Mouse (Mus musculus): ENCODE results near the gene Foxi3. TPM values are rescaled to one million over a fixed set of nuclear protein-coding genes. Genes with fewer than 3 reads are reported as not detected.
A peak's percentile ranks its signal among the peaks of the same experiment; 100 is the strongest.

The Foxi3 gene
- not detected for total RNA-seq (2021)
- long read RNA-seq, experiment 1: 0 reads
- long read RNA-seq, experiment 2: 0 reads

DNA sequence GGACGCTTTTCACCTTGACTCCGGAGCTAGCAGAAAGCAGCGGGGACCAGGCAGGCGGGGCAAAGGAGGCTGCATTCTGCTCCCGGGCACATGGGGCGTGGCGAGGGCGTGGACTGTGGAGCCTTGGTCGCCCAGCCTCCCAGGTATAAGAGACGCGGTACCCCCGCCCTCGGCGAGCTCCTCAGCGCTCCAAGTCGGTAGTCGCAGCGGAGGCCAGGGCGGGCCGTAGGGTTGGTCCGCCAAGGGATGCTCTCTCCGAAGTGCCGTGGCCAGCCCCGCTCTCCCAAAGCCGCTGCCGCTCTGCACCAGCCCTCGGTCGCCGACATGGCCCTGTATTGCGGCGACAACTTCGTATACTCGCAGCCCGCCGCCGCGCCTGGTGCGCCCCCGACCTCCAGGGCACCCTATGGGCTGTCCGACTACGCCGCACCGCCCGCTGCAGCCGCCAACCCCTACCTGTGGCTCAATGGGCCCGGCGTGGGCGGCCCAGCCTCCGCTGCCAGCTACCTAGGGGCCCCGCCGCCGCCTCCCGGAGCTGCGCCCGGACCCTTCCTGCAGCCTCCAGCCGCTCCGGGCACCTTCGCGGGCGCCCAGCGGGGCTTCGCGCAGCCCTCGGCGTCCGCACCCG is at the start of gene Foxi3:
TSS of gene Foxi3 (plus strand) at position 247 of the 628 bp plus-strand sequence.
- no peak for DNase-seq (ENCODE audit: low spot score in 2 of 2)
- H3K27ac ChIP-seq: no peak within 1 kb of the TSS
- TF ChIP-seq CTCF (conservative IDR thresholded peaks at IDR 0.05): no peak
- H3K4me3 ChIP-seq: peak within 1 kb of the TSS; percentile 33

DNA sequence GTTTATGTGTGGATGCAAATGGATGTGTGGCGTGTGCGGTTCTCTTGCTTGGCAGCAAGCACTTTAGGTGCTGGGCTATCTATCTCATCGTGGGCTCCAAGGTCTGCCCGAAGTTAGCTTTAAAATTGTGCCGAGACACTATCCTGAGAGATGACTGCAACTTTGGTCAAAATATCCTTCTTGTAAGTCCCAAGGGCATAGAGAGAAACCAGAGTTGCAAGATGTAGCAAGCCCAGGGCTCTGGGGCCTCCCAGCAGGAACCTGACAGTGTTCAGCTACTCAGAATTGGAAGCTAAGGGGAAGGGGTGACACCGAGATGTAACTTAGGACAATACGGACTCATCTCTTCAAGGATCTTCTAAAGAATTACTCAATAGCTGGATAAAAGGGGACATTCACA is 46.8 kb upstream of the Foxi3 start:
- TF ChIP-seq CTCF (conservative IDR thresholded peaks at IDR 0.05): no peak
- no peak for DNase-seq (ENCODE audit: low spot score in 2 of 2)
- Histone ChIP-seq H3K4me3 (no peak overlapping the region), H3K27ac (no peak overlapping the region)

DNA sequence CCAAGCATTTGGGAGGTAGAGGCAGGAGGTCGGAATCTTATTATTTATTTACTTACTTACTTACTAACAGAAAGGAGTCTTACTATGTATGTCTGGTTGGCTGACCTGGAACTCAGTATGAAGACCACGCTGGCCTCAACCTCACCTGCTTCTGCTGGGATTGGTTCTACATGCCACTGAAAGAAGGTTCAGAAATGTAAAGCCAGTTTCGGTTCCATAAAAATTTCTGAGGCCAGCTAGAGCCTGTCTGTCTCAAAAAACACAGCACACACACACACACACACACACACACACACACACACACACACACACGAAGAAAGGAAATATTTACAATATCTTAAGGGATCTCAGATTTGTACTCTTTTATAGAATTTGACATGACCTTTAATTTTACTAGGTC is 46.0 kb upstream of the Foxi3 start:
- DNase-seq (ENCODE audit: low spot score in 2 of 2): no peak
- H3K27ac ChIP-seq: no peak overlapping the region
- H3K4me3 ChIP-seq: no peak overlapping the region
- TF ChIP-seq CTCF (conservative IDR thresholded peaks at IDR 0.05): no peak

DNA sequence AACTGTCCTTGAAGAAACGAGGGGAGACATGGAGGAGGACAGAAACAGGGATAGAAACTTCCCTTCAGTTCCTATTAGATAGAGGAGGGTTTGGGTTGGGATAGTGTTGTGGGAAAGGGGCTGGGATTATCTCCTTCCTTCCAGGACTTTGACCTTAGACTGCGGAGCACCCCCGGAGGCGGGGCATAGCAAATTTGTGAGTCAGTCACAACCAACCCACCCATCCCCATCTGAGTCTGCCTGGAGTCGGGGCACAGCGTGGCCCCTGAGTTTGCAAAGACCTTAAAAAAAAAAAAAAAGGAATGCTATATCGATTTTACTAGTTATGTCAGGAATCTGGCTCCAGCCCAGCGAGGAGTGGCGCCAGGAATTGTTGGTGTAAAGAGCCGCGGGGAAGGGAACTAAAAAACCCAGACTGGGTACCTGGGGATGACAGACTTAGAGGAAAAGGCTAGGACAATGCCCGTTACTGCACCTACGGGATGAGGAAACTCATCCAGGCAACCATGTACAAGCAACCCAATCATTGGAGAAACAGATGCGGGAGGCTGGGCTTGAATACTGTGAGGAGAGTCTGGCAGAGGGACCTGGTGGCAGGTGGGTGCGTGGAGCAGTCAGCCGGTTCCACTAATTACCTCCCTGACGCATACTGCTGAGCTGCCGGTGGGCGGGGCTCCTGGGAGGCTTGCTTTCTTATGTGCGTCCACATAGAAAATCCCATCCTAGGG is 44.5 kb upstream of the Foxi3 start:
- Histone ChIP-seq H3K27ac (peak overlapping the region; percentile 74; the same call in 1 of the 2 replicates), H3K4me3 (peak overlapping the region; percentile 38)
- TF ChIP-seq CTCF (conservative IDR thresholded peaks at IDR 0.05): no peak
- DNase-seq (ENCODE audit: low spot score in 2 of 2): peak; percentile 70 to 71

DNA sequence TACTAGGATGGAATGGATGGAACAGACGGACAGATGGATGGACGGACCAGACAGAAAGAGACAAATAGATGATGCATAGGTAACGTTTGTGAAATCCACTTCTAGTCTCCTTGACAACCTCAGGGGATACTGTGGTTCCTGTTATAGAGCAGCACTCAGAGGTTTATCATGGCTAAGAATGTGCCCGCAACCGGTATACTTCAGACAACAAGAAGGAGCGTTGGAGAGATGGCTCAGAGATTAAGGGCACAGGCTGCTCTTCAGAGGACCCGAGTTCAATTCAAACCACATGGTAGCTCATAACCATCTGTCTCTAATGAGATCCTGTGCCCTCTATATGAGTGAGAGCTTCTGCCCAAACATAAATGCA is 44.0 kb upstream of the Foxi3 start:
- peak overlapping the region; percentile 38 for H3K4me3 ChIP-seq
- peak overlapping the region; percentile 43; the same call in 1 of the 2 replicates for H3K27ac ChIP-seq
- DNase-seq (ENCODE audit: low spot score in 2 of 2): no peak
- no peak for TF ChIP-seq CTCF (conservative IDR thresholded peaks at IDR 0.05)

DNA sequence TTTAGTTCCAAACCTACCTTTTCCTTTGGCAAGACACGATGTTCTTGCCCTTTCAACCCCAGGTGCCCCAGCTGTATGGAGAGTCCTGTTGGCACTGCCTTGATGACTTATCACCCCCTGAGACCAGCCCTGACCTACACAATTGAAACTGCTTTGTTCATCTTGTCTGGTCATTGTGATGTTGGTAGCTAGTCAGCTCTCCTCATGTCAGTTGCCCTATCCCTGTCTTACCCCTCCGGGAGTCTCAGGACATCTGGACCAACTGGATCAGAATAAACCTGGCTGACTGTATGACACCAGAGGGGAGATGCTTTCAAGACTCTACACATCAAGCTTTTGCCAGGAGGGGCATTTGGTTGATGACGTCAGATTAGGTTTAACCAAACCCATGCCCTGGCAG is 37.5 kb upstream of the Foxi3 start, which contains the start of gene Tex37:
TSS of gene Tex37 (minus strand) at position 101 of the 400 bp plus-strand sequence.
- DNase-seq (ENCODE audit: low spot score in 2 of 2): peak in 1 of 2 experiments; percentile 5
- no peak for TF ChIP-seq CTCF (conservative IDR thresholded peaks at IDR 0.05)
- Histone ChIP-seq H3K4me3 (no peak within 1 kb of the TSS), H3K27ac (no peak within 1 kb of the TSS)

DNA sequence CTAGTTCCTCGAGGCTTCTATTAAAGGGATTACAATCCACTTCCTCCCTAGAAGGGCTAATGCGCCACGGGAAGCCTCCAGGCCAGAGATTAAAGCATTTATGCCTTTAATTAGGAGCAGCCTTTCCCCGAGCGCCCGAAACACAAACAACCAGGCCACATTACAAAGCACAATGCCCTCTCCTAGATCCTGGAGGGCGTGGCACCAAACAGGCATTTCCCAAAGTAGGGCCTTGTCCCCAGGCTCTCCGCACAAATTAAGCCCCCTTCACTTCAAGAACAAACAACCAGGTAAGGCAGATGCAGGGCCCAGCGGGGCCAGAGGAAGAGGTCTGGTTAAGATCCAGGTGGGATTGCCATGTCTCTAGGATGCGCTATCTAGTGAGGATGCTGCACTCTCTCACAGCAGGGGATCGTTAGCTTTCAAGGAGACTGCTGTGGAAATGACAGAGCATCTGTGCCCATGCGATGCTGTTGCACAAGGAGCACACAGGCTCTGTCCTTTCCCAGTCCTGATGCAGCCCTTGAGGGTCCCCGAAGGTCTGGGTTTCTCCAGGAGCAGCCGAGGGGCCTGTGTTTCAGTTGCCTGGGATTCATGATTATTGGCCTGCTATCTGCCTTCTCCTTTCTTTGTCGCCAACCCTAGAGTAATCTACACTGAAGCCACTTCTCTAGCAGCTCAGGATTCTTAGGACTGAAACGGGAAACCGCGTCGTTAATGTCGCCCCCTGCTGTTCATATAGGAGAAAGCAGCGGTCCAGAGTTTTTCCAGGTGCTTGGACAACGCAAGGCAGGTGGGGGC is 34.9 kb upstream of the Foxi3 start:
- peak overlapping the region; percentile 29; the same call in 1 of the 2 replicates for H3K4me3 ChIP-seq
- peak; percentile 8 to 58 for DNase-seq (ENCODE audit: low spot score in 2 of 2)
- H3K27ac ChIP-seq: peak overlapping the region; percentile 43; the same call in 1 of the 2 replicates
- peak; percentile 90 for TF ChIP-seq CTCF (conservative IDR thresholded peaks at IDR 0.05)

DNA sequence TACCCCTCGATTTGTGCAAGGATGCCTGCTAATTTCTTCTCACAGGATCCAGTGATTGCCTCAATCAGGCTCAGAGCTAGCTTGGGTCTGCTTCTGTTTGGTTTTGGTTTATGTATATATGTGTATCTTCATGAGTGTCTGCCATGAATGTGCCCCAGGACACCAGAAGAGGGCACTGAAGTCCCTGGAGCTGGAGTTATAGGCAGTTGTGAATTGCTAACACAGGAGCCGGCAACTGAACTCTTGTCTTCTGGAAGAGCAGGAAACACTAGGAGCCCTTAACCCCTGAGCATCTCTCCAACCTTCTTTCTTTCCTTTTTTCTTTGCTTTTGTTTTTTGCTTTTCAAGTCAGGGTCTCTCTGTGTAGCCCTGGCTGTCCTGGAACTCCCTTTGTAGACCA is 24.5 kb upstream of the Foxi3 start:
- Histone ChIP-seq H3K27ac (no peak overlapping the region), H3K4me3 (no peak overlapping the region)
- TF ChIP-seq CTCF (conservative IDR thresholded peaks at IDR 0.05): no peak
- DNase-seq (ENCODE audit: low spot score in 2 of 2): no peak

DNA sequence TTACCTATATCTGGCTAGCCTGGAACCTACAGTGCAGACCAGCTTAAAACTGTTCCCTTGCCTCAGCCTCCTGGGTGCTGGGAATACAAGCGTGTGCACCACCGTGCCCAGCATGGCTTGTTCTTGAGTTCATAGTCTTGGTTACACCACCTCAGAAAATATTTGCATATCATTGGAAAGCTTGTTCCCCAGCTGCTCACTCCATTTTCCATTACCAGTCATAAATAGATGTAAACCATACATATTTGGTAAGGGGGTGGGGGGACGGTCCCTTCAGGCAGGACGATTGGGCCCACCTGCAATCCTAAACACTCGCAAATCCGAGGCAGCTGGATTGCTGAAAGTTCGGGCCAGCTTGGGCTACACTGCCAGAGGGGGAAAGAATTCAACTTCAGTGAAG is 3.1 kb upstream of the Foxi3 start:
- TF ChIP-seq CTCF (conservative IDR thresholded peaks at IDR 0.05): no peak
- Histone ChIP-seq H3K27ac (no peak overlapping the region), H3K4me3 (no peak overlapping the region)
- DNase-seq (ENCODE audit: low spot score in 2 of 2): no peak

DNA sequence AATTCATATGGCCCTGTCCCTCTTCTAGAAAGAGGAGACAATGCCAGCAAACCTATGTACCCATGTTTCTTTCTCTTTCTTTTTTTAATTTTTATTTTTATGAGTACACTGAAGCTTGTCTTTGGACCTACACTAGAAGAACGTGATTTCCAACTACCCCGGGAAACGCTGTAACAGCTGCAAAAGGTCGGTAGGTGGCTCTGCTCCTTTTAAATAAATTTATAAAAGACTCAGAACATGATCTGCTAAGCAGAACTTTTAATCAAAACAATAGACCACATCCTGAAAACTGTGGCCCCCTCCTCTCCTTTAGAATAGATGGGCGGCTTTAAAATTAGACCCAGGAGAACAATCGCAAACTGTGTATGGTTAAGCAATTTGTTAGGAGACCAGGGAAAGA is 2.3 kb upstream of the Foxi3 start:
- peak in 1 of 2 experiments; percentile 2 for DNase-seq (ENCODE audit: low spot score in 2 of 2)
- no peak overlapping the region for H3K27ac ChIP-seq
- TF ChIP-seq CTCF (conservative IDR thresholded peaks at IDR 0.05): peak; percentile 73
- no peak overlapping the region for H3K4me3 ChIP-seq

DNA sequence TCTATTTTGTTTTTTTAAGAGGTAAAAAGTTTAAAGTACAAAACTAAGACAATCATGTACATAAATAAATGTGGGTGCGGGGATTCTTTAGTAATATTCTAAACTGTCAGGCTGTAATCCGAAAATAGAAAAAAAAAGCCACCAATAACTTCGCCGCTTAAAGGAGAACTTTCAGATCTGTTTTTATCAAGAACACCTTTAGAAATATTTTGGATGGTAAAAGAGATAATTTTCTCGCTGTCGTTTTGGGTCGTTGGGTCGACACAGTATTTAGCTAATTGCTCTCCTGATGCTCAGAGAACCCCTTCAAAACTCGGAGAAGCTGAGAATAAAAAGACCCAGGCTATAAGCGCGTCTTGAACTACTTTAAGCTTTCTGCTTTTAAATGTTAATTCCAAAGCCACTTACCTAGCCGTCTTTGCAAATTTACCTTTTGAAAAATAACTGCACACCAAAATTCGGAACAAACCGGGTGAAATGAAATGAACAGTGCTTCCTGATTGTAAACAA is 985 bp upstream of the Foxi3 start:
- Histone ChIP-seq H3K27ac (no peak overlapping the region), H3K4me3 (no peak overlapping the region)
- DNase-seq (ENCODE audit: low spot score in 2 of 2): no peak
- TF ChIP-seq CTCF (conservative IDR thresholded peaks at IDR 0.05): no peak

DNA sequence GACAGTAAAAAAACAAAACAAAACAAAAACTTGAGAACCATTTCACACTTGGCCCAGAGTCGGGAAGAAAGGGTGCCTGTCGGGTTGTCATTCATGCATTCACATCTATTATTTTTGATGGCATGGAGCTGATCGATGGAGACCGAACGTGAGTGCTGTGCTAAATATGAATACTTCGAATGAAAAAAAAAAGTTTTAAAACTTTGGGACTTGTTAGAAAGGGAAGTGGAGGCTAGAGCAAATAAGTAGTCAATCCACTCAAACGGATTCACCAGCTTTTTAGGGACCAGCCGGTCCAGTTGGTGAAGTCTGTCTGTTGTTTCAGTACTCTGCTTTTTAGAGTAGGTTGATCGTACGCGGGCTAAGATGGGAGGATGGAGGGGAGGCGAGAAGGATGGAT is 490 bp upstream of the Foxi3 start:
- DNase-seq (ENCODE audit: low spot score in 2 of 2): no peak
- H3K27ac ChIP-seq: no peak overlapping the region
- no peak overlapping the region for H3K4me3 ChIP-seq
- no peak for TF ChIP-seq CTCF (conservative IDR thresholded peaks at IDR 0.05)

DNA sequence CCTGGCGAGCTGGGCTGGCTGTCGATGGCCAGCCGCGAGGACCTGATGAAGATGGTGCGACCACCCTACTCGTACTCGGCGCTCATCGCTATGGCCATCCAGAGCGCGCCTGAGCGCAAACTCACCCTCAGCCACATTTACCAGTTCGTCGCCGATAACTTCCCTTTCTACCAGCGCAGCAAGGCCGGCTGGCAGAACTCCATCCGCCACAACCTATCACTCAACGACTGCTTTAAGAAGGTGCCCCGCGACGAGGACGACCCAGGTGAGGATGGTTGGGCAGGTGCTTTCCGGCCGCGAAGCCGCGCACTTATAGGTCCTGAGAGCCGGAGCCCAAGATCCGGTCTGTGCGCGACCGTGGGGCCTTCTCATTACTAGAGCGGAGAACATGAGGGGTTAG is 605 bp downstream of the Foxi3 start:
- no peak overlapping the region for H3K27ac ChIP-seq
- no peak for TF ChIP-seq CTCF (conservative IDR thresholded peaks at IDR 0.05)
- DNase-seq (ENCODE audit: low spot score in 2 of 2): no peak
- H3K4me3 ChIP-seq: peak overlapping the region; percentile 33; the same call in 1 of the 2 replicates

All from layer of hippocampus, adult 2 months (tissue).